7 mouse cellular contexts compared by ENCODE assay signal in genomic region chr16:20714307-20715080, GRCm38 (mm10). TPM values are rescaled to one million over a fixed set of nuclear protein-coding genes. Genes with fewer than 3 reads are reported as not detected.
DNase-seq lines count a peak whose midpoint lies in the region; ATAC-seq lines count a peak whose summit lies in the region.

No protein-coding gene starts in this region.

- peaks cover 6% of the 10 kb centered on the region for H3K36me3 ChIP-seq in neural tube, embryonic 11.5 days (ENCODE audit: control insufficient read depth, insufficient read depth, low read length)
- H3K36me3 ChIP-seq in forebrain, embryonic 13.5 days (ENCODE audit: poor library complexity, severe bottlenecking): peaks cover 37% of the 10 kb centered on the region
- H3K36me3 ChIP-seq in liver, embryonic 13.5 days: peaks cover 34% of the 10 kb centered on the region

- H3K9me3 ChIP-seq in neural tube, embryonic 11.5 days (ENCODE audit: control insufficient read depth, low read length): no peaks in the 10 kb centered on the region
- H3K9me3 ChIP-seq in forebrain, embryonic 13.5 days (replicated peaks): no peaks in the 10 kb centered on the region
- no peaks in the 10 kb centered on the region for H3K9me3 ChIP-seq in liver, embryonic 13.5 days (replicated peaks)

- peak overlapping the region; percentile 82 for H3K9ac ChIP-seq in neural tube, embryonic 11.5 days (ENCODE audit: low read length)
- peak overlapping the region; percentile 83; the same call in 1 of the 2 replicates for H3K9ac ChIP-seq in forebrain, embryonic 13.5 days
- H3K9ac ChIP-seq in liver, embryonic 13.5 days: peak overlapping the region; percentile 90

- no peaks in the 10 kb centered on the region for H3K27me3 ChIP-seq in neural tube, embryonic 11.5 days (ENCODE audit: control insufficient read depth, insufficient read depth, low read length)
- no peaks in the 10 kb centered on the region for H3K27me3 ChIP-seq in forebrain, embryonic 13.5 days
- no peaks in the 10 kb centered on the region for H3K27me3 ChIP-seq in liver, embryonic 13.5 days

- H3K4me1 ChIP-seq in neural tube, embryonic 11.5 days (ENCODE audit: control insufficient read depth, insufficient read depth, low read length): peaks cover 30% of the 10 kb centered on the region
- H3K4me1 ChIP-seq in forebrain, embryonic 13.5 days: peaks cover 47% of the 10 kb centered on the region
- H3K4me1 ChIP-seq in liver, embryonic 13.5 days (replicated peaks): peaks cover 87% of the 10 kb centered on the region

- 28% methylated on average over 11 of the region's 11 CpGs for WGBS in neural tube, embryonic 11.5 days
- WGBS in forebrain, embryonic 13.5 days: 25% methylated on average over 11 of the region's 11 CpGs
- 53% methylated on average over 11 of the region's 11 CpGs for WGBS in liver, embryonic 13.5 days (ENCODE audit: insufficient replicate concordance)

- no peak for DNase-seq in neural tube, embryonic 11.5 days (ENCODE audit: low spot score)
- DNase-seq in neural tube, embryonic 10.5 days (ENCODE audit: extremely low spot score, low spot score): no peak
- DNase-seq in liver, embryonic 13.5 days: no peak
- peak; percentile 82 for DNase-seq in testis, postnatal 14 days (ENCODE audit: low spot score)
- no peak for DNase-seq in right cerebral cortex, adult 18-20 months

- peak overlapping the region; percentile 63 for H3K4me3 ChIP-seq in neural tube, embryonic 11.5 days (ENCODE audit: low read depth, low read length)
- H3K4me3 ChIP-seq in forebrain, embryonic 13.5 days: peak overlapping the region; percentile 64
- H3K4me3 ChIP-seq in liver, embryonic 13.5 days (replicated peaks): peak overlapping the region; percentile 83

- H3K27ac ChIP-seq in neural tube, embryonic 11.5 days (ENCODE audit: low read depth, low read length): no peak overlapping the region
- no peak overlapping the region for H3K27ac ChIP-seq in forebrain, embryonic 13.5 days
- H3K27ac ChIP-seq in liver, embryonic 13.5 days: peak overlapping the region; percentile 93

- ATAC-seq in neural tube, embryonic 11.5 days (ENCODE audit: insufficient read depth, low FRiP score, low TSS enrichment): no peak
- ATAC-seq in forebrain, embryonic 13.5 days: no peak
- ATAC-seq in liver, embryonic 13.5 days (ENCODE audit: low read depth): no peak
- no peak for ATAC-seq in frontal cortex, adult (ENCODE audit: low TSS enrichment)

- peak overlapping the region; percentile 93 for H3K4me2 ChIP-seq in neural tube, embryonic 11.5 days (ENCODE audit: low read depth)
- peak overlapping the region; percentile 89 for H3K4me2 ChIP-seq in forebrain, embryonic 13.5 days
- H3K4me2 ChIP-seq in liver, embryonic 13.5 days: peak overlapping the region; percentile 98

RNA-seq across cellular contexts. Expression of gene Polr2h, which starts 3.0 kb away (rescaled TPM):
- 121 and 125 TPM in 2 replicates for polyA plus RNA-seq in neural tube, embryonic 11.5 days (2014; fragmentation: Nextera tagmentation; extraction: Ambion mirVana)
- polyA plus RNA-seq in forebrain, embryonic 13.5 days (2015; fragmentation: Nextera tagmentation; extraction: Ambion mirVana): 101 and 104 TPM in 2 replicates
- polyA plus RNA-seq in liver, embryonic 13.5 days (2015; fragmentation: Nextera tagmentation; extraction: Ambion mirVana): 59.1 and 64.7 TPM in 2 replicates

RNA-seq across cellular contexts. Expression of gene Clcn2, which starts 3.1 kb away (rescaled TPM):
- 22.0 and 26.4 TPM in 2 replicates for polyA plus RNA-seq in neural tube, embryonic 11.5 days (2014; fragmentation: Nextera tagmentation; extraction: Ambion mirVana)
- 13.2 and 14.5 TPM in 2 replicates for polyA plus RNA-seq in forebrain, embryonic 13.5 days (2015; fragmentation: Nextera tagmentation; extraction: Ambion mirVana)
- 7.4 and 7.6 TPM in 2 replicates for polyA plus RNA-seq in liver, embryonic 13.5 days (2015; fragmentation: Nextera tagmentation; extraction: Ambion mirVana)

RNA-seq across cellular contexts. Expression of gene Chrd, which starts 18.4 kb away (rescaled TPM):
- polyA plus RNA-seq in neural tube, embryonic 11.5 days (2014; fragmentation: Nextera tagmentation; extraction: Ambion mirVana): 3.7 and 5.2 TPM in 2 replicates
- 1.8 and 2.8 TPM in 2 replicates for polyA plus RNA-seq in forebrain, embryonic 13.5 days (2015; fragmentation: Nextera tagmentation; extraction: Ambion mirVana)
- 0.31 and 0.38 TPM in 2 replicates for polyA plus RNA-seq in liver, embryonic 13.5 days (2015; fragmentation: Nextera tagmentation; extraction: Ambion mirVana)

RNA-seq across cellular contexts. Expression of gene Thpo, which starts 19.8 kb away (rescaled TPM):
- 0.55 and 1.0 TPM in 2 replicates for polyA plus RNA-seq in neural tube, embryonic 11.5 days (2014; fragmentation: Nextera tagmentation; extraction: Ambion mirVana)
- 0.68 and 0.74 TPM in 2 replicates for polyA plus RNA-seq in forebrain, embryonic 13.5 days (2015; fragmentation: Nextera tagmentation; extraction: Ambion mirVana)
- polyA plus RNA-seq in liver, embryonic 13.5 days (2015; fragmentation: Nextera tagmentation; extraction: Ambion mirVana): 3.2 and 4.0 TPM in 2 replicates

RNA-seq across cellular contexts. Expression of gene Fam131a, which starts 21.5 kb away (rescaled TPM):
- polyA plus RNA-seq in neural tube, embryonic 11.5 days (2014; fragmentation: Nextera tagmentation; extraction: Ambion mirVana): 11.6 and 17.8 TPM in 2 replicates
- polyA plus RNA-seq in forebrain, embryonic 13.5 days (2015; fragmentation: Nextera tagmentation; extraction: Ambion mirVana): 32.5 and 35.4 TPM in 2 replicates
- polyA plus RNA-seq in liver, embryonic 13.5 days (2015; fragmentation: Nextera tagmentation; extraction: Ambion mirVana): 1.0 TPM in 2 replicates
